Mouse (Mus musculus): ENCODE measurements around the gene Trim68. TPM values are rescaled to one million over a fixed set of nuclear protein-coding genes. Genes with fewer than 3 reads are reported as not detected.
"Not testable (repeated sequence)": the region's sequence is repeated elsewhere in the genome, so short reads cannot be mapped to it uniquely, and the experiment has no call there.

Gene Trim68
- polyA plus RNA-seq, 1 experiment from 2014 or later: 13.7 TPM

DNA sequence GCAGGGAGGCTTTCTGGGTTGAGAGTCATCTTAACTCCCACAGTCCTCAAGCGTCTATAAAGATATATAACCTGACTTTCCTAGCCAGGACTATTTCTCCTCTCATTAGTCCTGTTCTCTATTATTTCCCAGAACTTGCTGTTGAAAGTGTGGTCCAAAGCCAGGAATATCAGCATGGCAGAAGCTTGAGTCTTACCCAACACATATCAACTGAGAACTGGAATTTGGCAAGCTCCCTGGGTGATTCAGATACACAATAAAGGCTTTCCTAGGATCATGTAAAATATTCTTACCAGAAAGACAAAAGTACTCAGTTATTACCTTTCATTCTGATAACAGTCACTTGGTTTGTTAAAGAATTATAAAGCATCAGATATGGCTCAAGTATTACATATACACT lies 5.2 kb downstream of the Trim68 start:
- no peak overlapping the region for H3K9ac ChIP-seq
- H3K9me3 ChIP-seq (ENCODE audit: low read depth, low read length): no peaks in the 10 kb centered on the region
- no peak overlapping the region for H3K4me2 ChIP-seq
- no peaks in the 10 kb centered on the region for H3K4me1 ChIP-seq (ENCODE audit: insufficient read depth)
- ATAC-seq (ENCODE audit: insufficient read depth) (no peak), DNase-seq (no peak)
- 77% methylated on average over 1 of the region's 1 CpGs for WGBS
- no peaks in the 10 kb centered on the region for H3K27me3 ChIP-seq (ENCODE audit: insufficient read depth, low read length)
- H3K4me3 ChIP-seq (ENCODE audit: low read depth, low read length): no peak overlapping the region
- H3K27ac ChIP-seq (ENCODE audit: low read depth): no peak overlapping the region
- no peak for TF ChIP-seq CTCF (IDR thresholded peaks at IDR 0.05; ENCODE audit: low read depth)
- H3K36me3 ChIP-seq (ENCODE audit: insufficient read depth): no peaks in the 10 kb centered on the region

GRCm38 (mm10) chr7:102676225-102676624 lies 10.9 kb downstream of the Trim68 start:
- 69% methylated on average over 2 of the region's 2 CpGs for WGBS
- Histone ChIP-seq H3K9ac (no peak overlapping the region), H3K27ac (ENCODE audit: low read depth) (no peak overlapping the region), H3K4me3 (ENCODE audit: low read depth, low read length) (no peak overlapping the region), H3K36me3 (ENCODE audit: insufficient read depth) (no peaks in the 10 kb centered on the region), H3K4me1 (ENCODE audit: insufficient read depth) (no peaks in the 10 kb centered on the region), H3K4me2 (no peak overlapping the region), H3K27me3 (ENCODE audit: insufficient read depth, low read length) (no peaks in the 10 kb centered on the region), H3K9me3 (ENCODE audit: low read depth, low read length) (no peaks in the 10 kb centered on the region)
- DNase-seq: no peak
- no peak for ATAC-seq (ENCODE audit: insufficient read depth)
- TF ChIP-seq CTCF (IDR thresholded peaks at IDR 0.05; ENCODE audit: low read depth): no peak

DNA sequence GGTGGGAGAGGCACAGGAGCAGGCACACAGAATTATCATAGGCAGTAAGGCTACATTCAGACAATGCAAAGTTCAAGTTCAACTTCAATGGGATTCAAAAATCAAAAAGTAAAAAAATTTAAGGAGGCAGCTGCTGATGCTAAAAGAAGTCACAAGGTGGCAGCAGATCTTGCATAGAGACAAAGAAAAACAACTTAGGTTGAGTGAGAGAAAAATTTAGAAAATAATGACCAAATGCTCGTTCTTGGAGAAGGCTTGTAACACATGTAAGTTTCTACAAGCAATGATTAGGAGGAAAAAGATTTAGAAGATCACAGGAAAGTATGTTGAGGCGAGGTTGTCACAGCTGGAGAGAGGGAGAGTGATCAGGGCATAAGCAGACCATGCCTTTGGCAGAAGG lies 21.7 kb downstream of the Trim68 start:
- Histone ChIP-seq H3K4me3 (ENCODE audit: low read depth, low read length) (no peak overlapping the region), H3K36me3 (ENCODE audit: insufficient read depth) (no peaks in the 10 kb centered on the region), H3K4me2 (no peak overlapping the region), H3K27me3 (ENCODE audit: insufficient read depth, low read length) (no peaks in the 10 kb centered on the region), H3K9me3 (ENCODE audit: low read depth, low read length) (no peaks in the 10 kb centered on the region), H3K27ac (ENCODE audit: low read depth) (no peak overlapping the region), H3K4me1 (ENCODE audit: insufficient read depth) (no peaks in the 10 kb centered on the region), H3K9ac (no peak overlapping the region)
- ATAC-seq (ENCODE audit: insufficient read depth): no peak
- DNase-seq: peak; percentile 69
- TF ChIP-seq CTCF (IDR thresholded peaks at IDR 0.05; ENCODE audit: low read depth): peak; percentile 50; the same call in 1 of the 2 replicates
- WGBS: 39% methylated on average over 2 of the region's 2 CpGs

DNA sequence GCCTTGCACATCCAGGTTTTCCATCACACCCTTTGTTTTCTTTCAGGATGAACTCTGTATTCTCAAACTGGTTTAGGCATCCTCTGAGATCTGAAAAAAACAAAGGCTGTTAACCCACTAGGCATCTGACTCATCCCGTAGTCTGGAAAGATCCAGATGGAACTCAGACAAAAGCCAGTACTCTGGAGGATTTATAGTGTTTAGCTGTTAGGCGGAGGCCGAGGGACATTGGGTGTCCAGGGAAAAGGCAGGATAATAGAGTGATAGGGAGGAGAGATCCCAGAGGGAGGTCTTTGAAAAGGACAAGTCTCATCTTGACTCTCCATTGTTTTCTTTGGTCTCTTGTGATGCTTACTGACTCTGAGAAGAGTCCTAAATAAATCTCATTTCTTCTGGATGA lies 22.5 kb downstream of the Trim68 start, which contains the start of gene Olfr556:
Gene Olfr556, plus strand, starts transcription at position 301 of the 400 bp plus-strand sequence.
- no peak within 1 kb of the TSS for H3K27ac ChIP-seq (ENCODE audit: low read depth)
- no peak within 1 kb of the TSS for H3K9ac ChIP-seq
- no peak for DNase-seq
- no peaks in the 10 kb centered on the region for H3K36me3 ChIP-seq (ENCODE audit: insufficient read depth)
- H3K4me3 ChIP-seq (ENCODE audit: low read depth, low read length): no peak within 1 kb of the TSS
- 60% methylated on average over 3 of the region's 3 CpGs for WGBS
- no peaks in the 10 kb centered on the region for H3K9me3 ChIP-seq (ENCODE audit: low read depth, low read length)
- no peak within 1 kb of the TSS for H3K4me2 ChIP-seq
- ATAC-seq (ENCODE audit: insufficient read depth): no peak
- H3K27me3 ChIP-seq (ENCODE audit: insufficient read depth, low read length): no peaks in the 10 kb centered on the region
- no peaks in the 10 kb centered on the region for H3K4me1 ChIP-seq (ENCODE audit: insufficient read depth)
- TF ChIP-seq CTCF (IDR thresholded peaks at IDR 0.05; ENCODE audit: low read depth): no peak

DNA sequence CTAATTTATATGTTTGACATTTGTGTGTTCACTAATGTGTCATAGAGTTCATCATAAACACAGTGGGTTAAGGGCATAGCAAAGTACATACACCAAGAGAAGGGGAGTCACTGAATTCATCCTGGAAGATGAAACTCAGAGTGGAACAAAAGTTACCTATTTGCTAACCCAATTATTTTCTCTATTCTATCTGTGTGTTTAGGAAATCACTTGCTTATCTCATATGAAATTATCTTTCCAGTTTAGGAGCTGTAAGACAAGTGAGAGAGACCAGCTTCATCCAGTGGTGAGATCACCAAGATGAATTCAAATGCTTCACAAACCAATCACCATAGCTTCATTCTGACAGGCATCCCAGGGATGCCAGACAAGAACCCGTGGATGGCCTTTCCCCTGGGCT lies 28.6 kb downstream of the Trim68 start, which contains the start of gene Olfr555:
Gene Olfr555, plus strand, starts transcription at position 301 of the 400 bp plus-strand sequence.
- 58% methylated on average over 1 of the region's 1 CpGs for WGBS
- H3K36me3 ChIP-seq (ENCODE audit: insufficient read depth): no peaks in the 10 kb centered on the region
- DNase-seq (no peak), ATAC-seq (ENCODE audit: insufficient read depth) (no peak)
- H3K27me3 ChIP-seq (ENCODE audit: insufficient read depth, low read length): no peaks in the 10 kb centered on the region
- H3K4me3 ChIP-seq (ENCODE audit: low read depth, low read length): no peak within 1 kb of the TSS
- H3K9ac ChIP-seq: no peak within 1 kb of the TSS
- H3K4me2 ChIP-seq: no peak within 1 kb of the TSS
- H3K27ac ChIP-seq (ENCODE audit: low read depth): no peak within 1 kb of the TSS
- no peak for TF ChIP-seq CTCF (IDR thresholded peaks at IDR 0.05; ENCODE audit: low read depth)
- no peaks in the 10 kb centered on the region for H3K9me3 ChIP-seq (ENCODE audit: low read depth, low read length)
- H3K4me1 ChIP-seq (ENCODE audit: insufficient read depth): no peaks in the 10 kb centered on the region

GRCm38 (mm10) chr7:102644945-102645344 lies 42.2 kb downstream of the Trim68 start:
- not testable (repeated sequence) for ATAC-seq (ENCODE audit: insufficient read depth); H3K4me2 ChIP-seq; DNase-seq; H3K4me1 ChIP-seq (ENCODE audit: insufficient read depth); H3K27ac ChIP-seq (ENCODE audit: low read depth); H3K9ac ChIP-seq; H3K9me3 ChIP-seq (ENCODE audit: low read depth, low read length); H3K4me3 ChIP-seq (ENCODE audit: low read depth, low read length); H3K36me3 ChIP-seq (ENCODE audit: insufficient read depth); H3K27me3 ChIP-seq (ENCODE audit: insufficient read depth, low read length)
- 58% methylated on average over 3 of the region's 4 CpGs for WGBS

DNA sequence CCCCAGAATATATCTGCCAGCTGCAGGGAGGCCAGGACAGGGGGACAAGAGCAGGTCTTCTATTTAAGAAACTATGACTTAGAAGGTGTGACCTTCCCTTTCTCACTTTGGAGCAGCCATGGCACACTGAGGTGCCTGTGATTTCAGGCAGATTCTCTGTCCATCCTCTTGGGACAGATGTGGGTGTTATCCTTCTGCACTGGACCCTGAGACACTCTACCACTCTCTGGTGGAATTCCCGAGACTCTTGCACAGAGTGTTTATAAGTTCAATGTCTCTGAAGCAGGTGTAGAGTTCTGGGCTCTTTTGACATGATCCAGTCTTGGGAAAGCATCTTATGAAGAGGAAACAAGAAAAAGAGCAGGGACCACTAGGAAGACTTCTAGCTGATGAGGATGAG lies 49.0 kb downstream of the Trim68 start, which contains the start of gene Olfr554:
Gene Olfr554, plus strand, starts transcription at position 301 of the 400 bp plus-strand sequence.
- no peak for DNase-seq
- H3K4me3 ChIP-seq (ENCODE audit: low read depth, low read length): no peak within 1 kb of the TSS
- no peaks in the 10 kb centered on the region for H3K27me3 ChIP-seq (ENCODE audit: insufficient read depth, low read length)
- no peaks in the 10 kb centered on the region for H3K4me1 ChIP-seq (ENCODE audit: insufficient read depth)
- H3K4me2 ChIP-seq: no peak within 1 kb of the TSS
- no peak for ATAC-seq (ENCODE audit: insufficient read depth)
- H3K9me3 ChIP-seq (ENCODE audit: low read depth, low read length): no peaks in the 10 kb centered on the region
- H3K9ac ChIP-seq: no peak within 1 kb of the TSS
- WGBS: 50% methylated on average over 1 of the region's 1 CpGs
- H3K36me3 ChIP-seq (ENCODE audit: insufficient read depth): no peaks in the 10 kb centered on the region
- TF ChIP-seq CTCF (IDR thresholded peaks at IDR 0.05; ENCODE audit: low read depth): no peak
- H3K27ac ChIP-seq (ENCODE audit: low read depth): no peak within 1 kb of the TSS

DNA sequence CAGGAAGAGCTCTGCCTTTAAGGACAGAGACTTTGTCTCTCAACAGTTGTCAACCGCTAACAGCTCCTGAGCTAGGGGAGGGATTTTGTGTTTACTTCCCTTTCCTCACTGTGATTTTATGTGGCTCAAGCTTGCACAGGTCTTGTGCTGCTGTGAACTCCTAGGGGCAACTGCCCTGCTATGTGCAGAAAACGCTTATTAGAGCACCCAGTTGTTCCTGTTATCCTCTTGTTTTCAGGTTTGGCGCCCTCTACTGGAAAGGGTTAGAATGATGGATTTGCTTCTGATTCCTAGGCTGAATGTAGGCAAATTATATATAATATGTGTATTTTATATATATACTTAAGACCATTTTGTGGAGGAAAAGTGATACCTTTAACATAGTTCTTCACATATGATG lies 50.5 kb downstream of the Trim68 start:
- no peaks in the 10 kb centered on the region for H3K36me3 ChIP-seq (ENCODE audit: insufficient read depth)
- H3K4me1 ChIP-seq (ENCODE audit: insufficient read depth): no peaks in the 10 kb centered on the region
- 27% methylated on average over 3 of the region's 3 CpGs for WGBS
- H3K9me3 ChIP-seq (ENCODE audit: low read depth, low read length): no peaks in the 10 kb centered on the region
- no peak overlapping the region for H3K4me3 ChIP-seq (ENCODE audit: low read depth, low read length)
- no peak overlapping the region for H3K9ac ChIP-seq
- no peak for ATAC-seq (ENCODE audit: insufficient read depth)
- no peaks in the 10 kb centered on the region for H3K27me3 ChIP-seq (ENCODE audit: insufficient read depth, low read length)
- DNase-seq: peak; percentile 67
- peak; percentile 61 for TF ChIP-seq CTCF (IDR thresholded peaks at IDR 0.05; ENCODE audit: low read depth)
- no peak overlapping the region for H3K27ac ChIP-seq (ENCODE audit: low read depth)
- no peak overlapping the region for H3K4me2 ChIP-seq

Other genes starting within 250 kb of the Trim68 start
- gene Rrm1, start 245.6 kb downstream of the Trim68 start, polyA plus RNA-seq (2014; fragmentation: Nextera tagmentation; extraction: Ambion mirVana): 200 and 220 TPM in 2 replicates
- 0.37 and 0.45 TPM in 2 replicates for gene Olfr543, start 205.6 kb downstream of the Trim68 start, polyA plus RNA-seq (2014; fragmentation: Nextera tagmentation; extraction: Ambion mirVana)
- 0.11 TPM in 2 replicates for gene Olfr544, start 199.0 kb downstream of the Trim68 start, polyA plus RNA-seq (2014; fragmentation: Nextera tagmentation; extraction: Ambion mirVana)
- not detected in 2 replicates for gene Olfr545, start 187.8 kb downstream of the Trim68 start, polyA plus RNA-seq (2014; fragmentation: Nextera tagmentation; extraction: Ambion mirVana)
- gene Olfr547, start 152.6 kb downstream of the Trim68 start, polyA plus RNA-seq (2014; fragmentation: Nextera tagmentation; extraction: Ambion mirVana): not detected in 2 replicates
- not detected in 2 replicates for gene Olfr548-ps1, start 146.4 kb downstream of the Trim68 start, polyA plus RNA-seq (2014; fragmentation: Nextera tagmentation; extraction: Ambion mirVana)
- gene Olfr549, start 137.5 kb downstream of the Trim68 start, polyA plus RNA-seq (2014; fragmentation: Nextera tagmentation; extraction: Ambion mirVana): not detected in 2 replicates
- gene Trim21, start 121.8 kb downstream of the Trim68 start, polyA plus RNA-seq (2014; fragmentation: Nextera tagmentation; extraction: Ambion mirVana): 0.36 and 0.62 TPM in 2 replicates
- gene Olfr550, start 115.9 kb downstream of the Trim68 start, polyA plus RNA-seq (2014; fragmentation: Nextera tagmentation; extraction: Ambion mirVana): not detected in 2 replicates
- not detected in 2 replicates for gene Olfr551, start 95.4 kb downstream of the Trim68 start, polyA plus RNA-seq (2014; fragmentation: Nextera tagmentation; extraction: Ambion mirVana)
- not detected in 2 replicates for gene Olfr552, start 89.6 kb downstream of the Trim68 start, polyA plus RNA-seq (2014; fragmentation: Nextera tagmentation; extraction: Ambion mirVana)
- gene Olfr553, start 69.1 kb downstream of the Trim68 start, polyA plus RNA-seq (2014; fragmentation: Nextera tagmentation; extraction: Ambion mirVana): not detected in 2 replicates
- not detected in 2 replicates for gene Olfr554, start 48.9 kb downstream of the Trim68 start, polyA plus RNA-seq (2014; fragmentation: Nextera tagmentation; extraction: Ambion mirVana)
- not detected in 2 replicates for gene Olfr555, start 28.5 kb downstream of the Trim68 start, polyA plus RNA-seq (2014; fragmentation: Nextera tagmentation; extraction: Ambion mirVana)
- gene Olfr556, start 22.4 kb downstream of the Trim68 start, polyA plus RNA-seq (2014; fragmentation: Nextera tagmentation; extraction: Ambion mirVana): not detected in 2 replicates
- not detected in 2 replicates for gene Olfr557, start 8.6 kb upstream of the Trim68 start, polyA plus RNA-seq (2014; fragmentation: Nextera tagmentation; extraction: Ambion mirVana)
- gene Olfr558, start 14.9 kb upstream of the Trim68 start, polyA plus RNA-seq (2014; fragmentation: Nextera tagmentation; extraction: Ambion mirVana): 0.12 TPM in 1 of 2 replicates, not detected in the other
- gene Olfr33, start 31.7 kb upstream of the Trim68 start, polyA plus RNA-seq (2014; fragmentation: Nextera tagmentation; extraction: Ambion mirVana): not detected in 2 replicates
- not detected in 2 replicates for gene Olfr559, start 40.2 kb upstream of the Trim68 start, polyA plus RNA-seq (2014; fragmentation: Nextera tagmentation; extraction: Ambion mirVana)
- not detected in 2 replicates for gene Olfr560, start 72.0 kb upstream of the Trim68 start, polyA plus RNA-seq (2014; fragmentation: Nextera tagmentation; extraction: Ambion mirVana)
- 0.09 and 0.12 TPM in 2 replicates for gene Olfr78, start 72.1 kb upstream of the Trim68 start, polyA plus RNA-seq (2014; fragmentation: Nextera tagmentation; extraction: Ambion mirVana)
- gene Olfr561, start 83.9 kb upstream of the Trim68 start, polyA plus RNA-seq (2014; fragmentation: Nextera tagmentation; extraction: Ambion mirVana): not detected in 2 replicates
- gene Olfr564, start 116.2 kb upstream of the Trim68 start, polyA plus RNA-seq (2014; fragmentation: Nextera tagmentation; extraction: Ambion mirVana): not detected in 2 replicates
- not detected in 2 replicates for gene Olfr566, start 171.4 kb upstream of the Trim68 start, polyA plus RNA-seq (2014; fragmentation: Nextera tagmentation; extraction: Ambion mirVana)
- not detected in 2 replicates for gene Olfr568, start 189.8 kb upstream of the Trim68 start, polyA plus RNA-seq (2014; fragmentation: Nextera tagmentation; extraction: Ambion mirVana)
- not detected in 2 replicates for gene Olfr569, start 203.6 kb upstream of the Trim68 start, polyA plus RNA-seq (2014; fragmentation: Nextera tagmentation; extraction: Ambion mirVana)
- gene Olfr570, start 207.2 kb upstream of the Trim68 start, polyA plus RNA-seq (2014; fragmentation: Nextera tagmentation; extraction: Ambion mirVana): not detected in 2 replicates
- gene Olfr571, start 230.2 kb upstream of the Trim68 start, polyA plus RNA-seq (2014; fragmentation: Nextera tagmentation; extraction: Ambion mirVana): not detected in 2 replicates
- not detected in 2 replicates for gene Olfr572, start 237.1 kb upstream of the Trim68 start, polyA plus RNA-seq (2014; fragmentation: Nextera tagmentation; extraction: Ambion mirVana)